Mouse (Mus musculus) spleen, adult 12 weeks (tissue): ENCODE data around the gene Cpn1.

Experiments
- DNase-seq: peaks from one replicate; pipeline ENCODE4 v3.0.0; 2022; ENCODE audit warnings: low spot score

Cpn1 gene

GRCm38 (mm10) chr19:43939769-43940689 is 46.3 kb downstream of the Cpn1 start, which contains the start of gene Dnmbp:
Gene Dnmbp (minus strand): TSS chr19:43940191.
- DNase-seq: peak; percentile 62

- no peak for DNase-seq
These were observed 47.1 kb downstream of the Cpn1 start for GRCm38 (mm10) chr19:43939171-43939768.

- DNase-seq: no peak
These were observed 48.0 kb downstream of the Cpn1 start for GRCm38 (mm10) chr19:43938355-43938754.

- no peak for DNase-seq
These were observed 55.4 kb downstream of the Cpn1 start for GRCm38 (mm10) chr19:43930926-43931325.

- DNase-seq: no peak
These were observed 56.0 kb downstream of the Cpn1 start for GRCm38 (mm10) chr19:43930366-43930765.

GRCm38 (mm10) chr19:43929869-43930268 is 56.5 kb downstream of the Cpn1 start:
- DNase-seq: no peak

GRCm38 (mm10) chr19:43927967-43928366 is 58.4 kb downstream of the Cpn1 start:
- no peak for DNase-seq

- no peak for DNase-seq
These were observed 59.3 kb downstream of the Cpn1 start for GRCm38 (mm10) chr19:43927057-43927456.

GRCm38 (mm10) chr19:43926141-43926987 is 60.0 kb downstream of the Cpn1 start:
- DNase-seq: no peak

- DNase-seq: no peak
These were observed 62.0 kb downstream of the Cpn1 start for GRCm38 (mm10) chr19:43924361-43924760.

GRCm38 (mm10) chr19:43922963-43923362 is 63.4 kb downstream of the Cpn1 start:
- no peak for DNase-seq

GRCm38 (mm10) chr19:43921410-43921809 is 64.9 kb downstream of the Cpn1 start:
- no peak for DNase-seq

- no peak for DNase-seq
These were observed 65.7 kb downstream of the Cpn1 start for GRCm38 (mm10) chr19:43920453-43921300.

GRCm38 (mm10) chr19:43919841-43920240 is 66.5 kb downstream of the Cpn1 start:
- DNase-seq: no peak

- DNase-seq: no peak
These were observed 67.5 kb downstream of the Cpn1 start for GRCm38 (mm10) chr19:43918834-43919233.

- no peak for DNase-seq
These were observed 68.6 kb downstream of the Cpn1 start for GRCm38 (mm10) chr19:43917763-43918162.

GRCm38 (mm10) chr19:43917406-43917691 is 69.0 kb downstream of the Cpn1 start:
- DNase-seq: no peak

GRCm38 (mm10) chr19:43916586-43917405 is 69.6 kb downstream of the Cpn1 start:
- DNase-seq: no peak

- no peak for DNase-seq
These were observed 70.9 kb downstream of the Cpn1 start for GRCm38 (mm10) chr19:43915431-43915830.

GRCm38 (mm10) chr19:43914986-43915385 is 71.4 kb downstream of the Cpn1 start:
- DNase-seq: no peak
